Mouse (Mus musculus) erythroblast, embryonic 14.5 days (primary cell): ENCODE results near the gene Sacm1l.

Source experiments
- GATA1 ChIP-seq: IDR thresholded peaks from 2 replicates; pipeline ENCODE4 v1.6.1; 2012; ENCODE audit warnings: low read length, inconsistent platforms, mixed read lengths
- TAL1 ChIP-seq: IDR thresholded peaks from 3 replicates; pipeline ENCODE4 v1.6.1; 2012; ENCODE audit warnings: low read length, inconsistent platforms, mixed read lengths

- no peak for TF ChIP-seq GATA1
- no peak for TF ChIP-seq TAL1
Measured at GRCm38 (mm10) chr9:123512482-123512881, 17.1 kb upstream of the Sacm1l start.
